Mouse (Mus musculus) MEL (cell line): ENCODE measurements around the gene Lsamp. TPM values are rescaled to one million over a fixed set of nuclear protein-coding genes. Genes with fewer than 3 reads are reported as not detected.

ENCODE experiments used
- DNase-seq: peaks from one replicate; pipeline ENCODE4 v3.0.0; 2011; ENCODE audit warnings: low read depth, low spot score
- H3K27ac ChIP-seq: 2 replicates; pipeline ENCODE4 v1.5.1; 2012; ENCODE audit warnings: low read depth, mild to moderate bottlenecking, control low read depth, low read length, moderate library complexity; ENCODE audit not compliant: control insufficient read depth
- H3K27me3 ChIP-seq, 2 experiments: fragments of 150-350 bp in 1 of 2; sonication (generic) in 1 of 2; 2 replicates each; pipeline ENCODE4 v1.6.1; 2012; ENCODE audit warnings: low read length in 2 of 2, mild to moderate bottlenecking in 2 of 2, improper control_type of control experiment in 1 of 2, moderate library complexity in 1 of 2; ENCODE audit not compliant: insufficient read depth in 2 of 2, control insufficient read depth in 1 of 2
- H3K36me3 ChIP-seq, 2 experiments: 2 replicates each; pipeline ENCODE4 v1.6.1; 2012 to 2014; ENCODE audit warnings: low read length in 2 of 2, improper control_type of control experiment in 1 of 2, inconsistent platforms in 1 of 2, mild to moderate bottlenecking in 1 of 2; ENCODE audit not compliant: insufficient read depth in 2 of 2, control insufficient read depth in 1 of 2
- H3K4me1 ChIP-seq, 2 experiments: fragments of 150-350 bp in 1 of 2; sonication (generic) in 1 of 2; 2 replicates each; pipeline ENCODE4 v1.6.1; 2012; ENCODE audit warnings: low read length in 2 of 2, improper control_type of control experiment in 1 of 2, mild to moderate bottlenecking in 1 of 2; ENCODE audit not compliant: insufficient read depth in 2 of 2, control insufficient read depth in 1 of 2
- H3K4me3 ChIP-seq, 2 experiments: fragments of 150-350 bp in 1 of 2; sonication (generic) in 1 of 2; 2 replicates each; pipeline ENCODE4 v1.5.1; 2012; ENCODE audit warnings: low read depth in 2 of 2, low read length in 2 of 2, mild to moderate bottlenecking in 2 of 2, moderate library complexity in 2 of 2, control low read depth in 1 of 2, improper control_type of control experiment in 1 of 2; ENCODE audit not compliant: control insufficient read depth in 1 of 2, insufficient read depth in 1 of 2
- H3K79me2 ChIP-seq: 2 replicates; pipeline ENCODE4 v1.6.1; 2012; ENCODE audit warnings: mild to moderate bottlenecking, low read length, moderate library complexity; ENCODE audit not compliant: control insufficient read depth, poor library complexity, insufficient read depth
- H3K9ac ChIP-seq: 2 replicates; pipeline ENCODE4 v1.6.1; 2012; ENCODE audit warnings: low read depth, mild to moderate bottlenecking, control low read depth, low read length, moderate library complexity; ENCODE audit not compliant: control insufficient read depth, poor library complexity, severe bottlenecking
- H3K9me3 ChIP-seq: fragments of 150-350 bp; sonication (generic); replicated peaks from 2 replicates; pipeline ENCODE4 v1.6.1; 2012; ENCODE audit warnings: mild to moderate bottlenecking, low read length, improper control_type of control experiment, moderate library complexity; ENCODE audit not compliant: insufficient read depth
- BHLHE40 ChIP-seq: IDR thresholded peaks from 2 replicates; pipeline ENCODE4 v1.6.1; 2012; ENCODE audit warnings: low read depth, mild to moderate bottlenecking, inconsistent platforms, low read length, improper control_type of control experiment, borderline replicate concordance
- CHD1 ChIP-seq: IDR thresholded peaks from 2 replicates; pipeline ENCODE4 v1.6.1; 2012; ENCODE audit warnings: low read depth, mild to moderate bottlenecking, inconsistent platforms, low read length, improper control_type of control experiment
- CTCF ChIP-seq, 3 experiments: IDR thresholded peaks in 2 of 3; conservative IDR thresholded peaks in 1 of 3; 2 replicates each; pipeline ENCODE4 v1.5.1; 2011 to 2012; ENCODE audit warnings: low read length in 3 of 3, low read depth in 2 of 3, mild to moderate bottlenecking in 2 of 3, improper control_type of control experiment in 1 of 3, inconsistent platforms in 1 of 3, mixed read lengths in 1 of 3, moderate library complexity in 1 of 3; ENCODE audit not compliant: control insufficient read depth in 1 of 3, insufficient read depth in 1 of 3, poor library complexity in 1 of 3, severe bottlenecking in 1 of 3
- E2F4 ChIP-seq: IDR thresholded peaks from 2 replicates; pipeline ENCODE4 v1.6.1; 2011; ENCODE audit warnings: low read depth, low read length, improper control_type of control experiment, borderline replicate concordance
- ETS1 ChIP-seq: IDR thresholded peaks from 2 replicates; pipeline ENCODE4 v1.6.1; 2012; ENCODE audit warnings: low read depth, mild to moderate bottlenecking, inconsistent platforms, low read length, improper control_type of control experiment, moderate library complexity
- MAFK ChIP-seq: IDR thresholded peaks from 2 replicates; pipeline ENCODE4 v1.6.1; 2011; ENCODE audit warnings: low read depth, mild to moderate bottlenecking, low read length, improper control_type of control experiment, borderline replicate concordance
- MAX ChIP-seq: IDR thresholded peaks from 2 replicates; pipeline ENCODE4 v1.6.1; 2011; ENCODE audit warnings: low read length, improper control_type of control experiment
- MAZ ChIP-seq: IDR thresholded peaks from 2 replicates; pipeline ENCODE4 v1.6.1; 2012; ENCODE audit warnings: low read depth, mild to moderate bottlenecking, inconsistent platforms, low read length, improper control_type of control experiment
- MEF2A ChIP-seq: IDR thresholded peaks from 2 replicates; pipeline ENCODE4 v1.6.1; 2014; ENCODE audit warnings: low read depth, mild to moderate bottlenecking, inconsistent platforms, low read length, improper control_type of control experiment; ENCODE audit not compliant: poor library complexity, insufficient replicate concordance, severe bottlenecking; ENCODE audit errors: extremely low read depth
- MYB ChIP-seq: IDR thresholded peaks from 2 replicates; pipeline ENCODE4 v1.6.1; 2011; ENCODE audit warnings: mild to moderate bottlenecking, low read depth, low read length, improper control_type of control experiment
- NELFE ChIP-seq: IDR thresholded peaks from 2 replicates; pipeline ENCODE4 v1.6.1; 2011; ENCODE audit warnings: low read depth, low read length, improper control_type of control experiment
- NRF1 ChIP-seq: IDR thresholded peaks from 2 replicates; pipeline ENCODE4 v1.6.1; 2014; ENCODE audit warnings: low read depth, mild to moderate bottlenecking, inconsistent platforms, low read length, improper control_type of control experiment, moderate library complexity; ENCODE audit not compliant: poor library complexity, insufficient read depth, severe bottlenecking
- RAD21 ChIP-seq: IDR thresholded peaks from 2 replicates; pipeline ENCODE4 v1.6.1; 2011; ENCODE audit warnings: mild to moderate bottlenecking, low read depth, low read length, improper control_type of control experiment
- SIN3A ChIP-seq: IDR thresholded peaks from 2 replicates; pipeline ENCODE4 v1.6.1; 2012; ENCODE audit warnings: low read length, improper control_type of control experiment, inconsistent platforms
- SMC3 ChIP-seq: IDR thresholded peaks from 2 replicates; pipeline ENCODE4 v1.6.1; 2011; ENCODE audit warnings: low read depth, low read length, improper control_type of control experiment
- TAL1 ChIP-seq: IDR thresholded peaks from 2 replicates; pipeline ENCODE4 v1.6.1; 2012; ENCODE audit warnings: mild to moderate bottlenecking, inconsistent platforms, low read length, moderate library complexity, mixed read lengths
- TBP ChIP-seq: IDR thresholded peaks from 2 replicates; pipeline ENCODE4 v1.8.0; 2011; ENCODE audit warnings: low read depth, low read length, improper control_type of control experiment
- TCF12 ChIP-seq: IDR thresholded peaks from 2 replicates; pipeline ENCODE4 v1.6.1; 2014; ENCODE audit warnings: low read depth, mild to moderate bottlenecking, inconsistent platforms, low read length, improper control_type of control experiment, moderate library complexity
- UBTF ChIP-seq: IDR thresholded peaks from 2 replicates; pipeline ENCODE4 v1.6.1; 2012; ENCODE audit warnings: low read depth, mild to moderate bottlenecking, inconsistent platforms, low read length, improper control_type of control experiment, moderate library complexity, borderline replicate concordance; ENCODE audit not compliant: insufficient read depth
- USF1 ChIP-seq: IDR thresholded peaks from 2 replicates; pipeline ENCODE4 v1.6.1; 2014; ENCODE audit warnings: low read depth, mild to moderate bottlenecking, inconsistent platforms, low read length, improper control_type of control experiment, moderate library complexity
- ZC3H11A ChIP-seq: IDR thresholded peaks from 2 replicates; pipeline ENCODE4 v1.6.1; 2012; ENCODE audit warnings: low read depth, mild to moderate bottlenecking, inconsistent platforms, low read length, improper control_type of control experiment
- polyA plus RNA-seq, 2 experiments: library from polyadenylated mRNA; stranded (reverse) in 1 of 2; unstranded in 1 of 2; fragments of >175 nt in 1 of 2; fragments of >200 nt in 1 of 2; gene quantifications; 2 replicates each; pipeline versions ENCODE4 v1.2.1 to v1.2.4; 2012; ENCODE audit warnings: low replicate concordance in 2 of 2, low read depth in 1 of 2; ENCODE audit not compliant: insufficient read length in 2 of 2, insufficient read depth in 1 of 2, missing spikeins in 1 of 2
- total RNA-seq: library from RNA; depleted of rRNA; stranded (reverse); fragments of 300-350 nt; gene quantifications from 2 replicates; pipeline ENCODE4 v1.2.3, GENCODE M21; 2012

Lsamp gene
- total and polyA plus RNA-seq, 3 experiments: 0.42 TPM; not detected in 2

DNA sequence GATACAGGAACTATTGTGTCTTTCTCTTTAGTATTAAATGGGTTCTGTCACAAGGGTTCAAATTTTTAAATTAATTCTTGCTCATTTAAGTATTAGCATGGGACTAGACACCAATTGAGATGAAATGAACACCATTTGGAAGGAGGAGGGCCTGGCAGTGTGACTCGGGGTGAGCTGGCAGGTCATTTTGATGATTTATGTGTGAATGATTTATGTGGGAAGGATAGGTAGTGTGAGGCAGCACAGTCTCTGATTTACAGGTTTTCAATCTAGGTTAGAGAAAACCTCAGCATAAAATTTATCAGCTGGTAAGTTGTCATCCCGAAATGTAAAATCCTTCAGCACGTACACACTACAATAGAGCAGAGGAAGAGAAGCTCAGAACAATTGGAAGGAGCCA, 729.6 kb downstream of the Lsamp start:
- H3K9me3 ChIP-seq: no peaks in the 10 kb centered on the region
- TF ChIP-seq BHLHE40 (no peak), TCF12 (no peak), MEF2A (no peak), MYB (no peak), NELFE (no peak), MAFK (no peak), SIN3A (no peak), TBP (no peak), UBTF (no peak), RAD21 (no peak), MAZ (no peak), TAL1 (no peak), MAX (no peak), E2F4 (no peak), ZC3H11A (no peak), ETS1 (no peak), USF1 (no peak), NRF1 (no peak)
- TF ChIP-seq, all 39 proteins: peak for 0
- DNase-seq: no peak
- no peaks in the 10 kb centered on the region for H3K36me3 ChIP-seq
- H3K9ac ChIP-seq: no peak overlapping the region
- H3K27me3 ChIP-seq: no peaks in the 10 kb centered on the region
- no peaks in the 10 kb centered on the region for H3K79me2 ChIP-seq
- H3K27ac ChIP-seq: no peak overlapping the region
- H3K4me3 ChIP-seq: no peak overlapping the region
- peaks cover 0 to 2% of the 10 kb centered on the region in 2 experiments; a peak in 1 of 4 replicates for H3K4me1 ChIP-seq

GRCm38 (mm10) chr16:40739015-40739414, 754.9 kb downstream of the Lsamp start:
- Histone ChIP-seq H3K9me3 (no peaks in the 10 kb centered on the region), H3K9ac (no peak overlapping the region), H3K27ac (no peak overlapping the region), H3K27me3 (no peaks in the 10 kb centered on the region), H3K36me3 (no peaks in the 10 kb centered on the region), H3K4me1 (no peaks in the 10 kb centered on the region), H3K79me2 (no peaks in the 10 kb centered on the region), H3K4me3 (no peak overlapping the region)
- peak; percentile 32 for DNase-seq
- TF ChIP-seq SMC3 (peak; percentile 31; the same call in 1 of the 2 replicates), MYB (no peak), CHD1 (no peak), CTCF (IDR thresholded peaks at IDR 0.05 in 2 of 3, conservative IDR thresholded peaks at IDR 0.05 in 1 of 3; ENCODE audit: control insufficient read depth in 1 of 3, insufficient read depth in 1 of 3, low read depth in 2 of 3, low read length in 3 of 3, poor library complexity in 1 of 3, severe bottlenecking in 1 of 3) (peak; percentile 21 to 30 (median 26); a peak in 4 of 6 replicates), MAZ (no peak)
